Mouse (Mus musculus) liver, embryonic 14.5 days (tissue): ENCODE data around the gene Mrpl2. TPM values are rescaled to one million over a fixed set of nuclear protein-coding genes. Genes with fewer than 3 reads are reported as not detected.

Source experiments
- ATAC-seq: fragments of 200-750 bp; cut with Nextera tagmentation; 2 replicates; pipeline ENCODE4 v1.8.0; 2017; ENCODE audit warnings: moderate number of reproducible peaks, mild to moderate bottlenecking, moderate library complexity; ENCODE audit not compliant: insufficient read depth
- DNase-seq, 3 experiments: peaks; one replicate each; pipeline ENCODE4 v3.0.0-alpha.2; 2012 to 2013; ENCODE audit warnings: low read depth in 3 of 3, low spot score in 3 of 3
- H3K27ac ChIP-seq: fragments of 300-500 bp; sonication (generic); 2 replicates; pipeline ENCODE4 v1.5.1; 2014; ENCODE audit warnings: moderate library complexity, mild to moderate bottlenecking, control low read depth, inconsistent platforms
- H3K27me3 ChIP-seq: fragments of 300-500 bp; sonication (generic); 2 replicates; pipeline ENCODE4 v1.6.1; 2014; ENCODE audit warnings: mild to moderate bottlenecking, low read length, moderate library complexity; ENCODE audit not compliant: control insufficient read depth, insufficient read depth
- H3K36me3 ChIP-seq: fragments of 300-500 bp; sonication (generic); replicated peaks from 2 replicates; pipeline ENCODE4 v1.6.1; 2014; ENCODE audit warnings: low read depth; ENCODE audit not compliant: control insufficient read depth, insufficient read depth
- H3K4me1 ChIP-seq, 2 experiments: fragments of 200-500 bp in 1 of 2; fragments of 300-500 bp in 1 of 2; sonication (generic) in 1 of 2; replicated peaks; 2 replicates each; pipeline ENCODE4 v1.6.1; 2012 to 2014; ENCODE audit warnings: antibody characterized with exemption in 1 of 2, inconsistent platforms in 1 of 2, low read length in 1 of 2; ENCODE audit not compliant: control insufficient read depth in 2 of 2, insufficient read depth in 2 of 2
- H3K4me2 ChIP-seq: fragments of 300-500 bp; sonication (generic); 2 replicates; pipeline ENCODE4 v1.6.1; 2014; ENCODE audit warnings: low read depth, mild to moderate bottlenecking, control low read depth, moderate library complexity
- H3K4me3 ChIP-seq, 2 experiments: fragments of 200-500 bp in 1 of 2; fragments of 300-500 bp in 1 of 2; sonication (generic) in 1 of 2; 2 replicates each; pipeline ENCODE4 v1.5.1; 2012 to 2014; ENCODE audit warnings: low read depth in 2 of 2, low read length in 2 of 2, mild to moderate bottlenecking in 2 of 2, control low read depth in 1 of 2, inconsistent platforms in 1 of 2, moderate library complexity in 1 of 2; ENCODE audit not compliant: insufficient read depth in 1 of 2
- H3K9ac ChIP-seq: fragments of 300-500 bp; sonication (generic); replicated peaks from 2 replicates; pipeline ENCODE4 v1.6.1; 2014; ENCODE audit warnings: mild to moderate bottlenecking, control low read depth, moderate library complexity
- H3K9me3 ChIP-seq: fragments of 300-500 bp; sonication (generic); 2 replicates; pipeline ENCODE4 v1.6.1; 2016; ENCODE audit warnings: low read length, mixed read lengths; ENCODE audit not compliant: control insufficient read depth
- CTCF ChIP-seq: IDR thresholded peaks from 2 replicates; pipeline ENCODE4 v1.5.1; 2016; ENCODE audit warnings: antibody characterized with exemption, low read depth, control low read depth
- EP300 ChIP-seq: IDR thresholded peaks from 2 replicates; pipeline ENCODE4 v1.6.1; 2016; ENCODE audit warnings: antibody characterized with exemption, low read depth
- WGBS: fragments of 180-500 bp; shearing (Covaris S2); extraction: QIAGEN DNeasy Blood & Tissue Kit; methylation state at CpG from one replicate; pipeline ENCODE4 v1.1.7; 2014; ENCODE audit not compliant: insufficient replicate concordance; 5-methylcytosine and 5-hydroxymethylcytosine counted together
- polyA plus RNA-seq, 2 experiments: library from polyadenylated mRNA; depleted of rRNA in 1 of 2; stranded (reverse) in 1 of 2; unstranded in 1 of 2; fragments of >200 nt; fragmentation: Nextera tagmentation in 1 of 2; extraction: Ambion mirVana in 1 of 2; gene quantifications; 2 replicates each; pipeline versions ENCODE4 v1.2.1 to v1.2.3; 2012 to 2014

Mrpl2 gene
- polyA plus RNA-seq, 2 experiments: 36.1 to 84.6 TPM

DNA sequence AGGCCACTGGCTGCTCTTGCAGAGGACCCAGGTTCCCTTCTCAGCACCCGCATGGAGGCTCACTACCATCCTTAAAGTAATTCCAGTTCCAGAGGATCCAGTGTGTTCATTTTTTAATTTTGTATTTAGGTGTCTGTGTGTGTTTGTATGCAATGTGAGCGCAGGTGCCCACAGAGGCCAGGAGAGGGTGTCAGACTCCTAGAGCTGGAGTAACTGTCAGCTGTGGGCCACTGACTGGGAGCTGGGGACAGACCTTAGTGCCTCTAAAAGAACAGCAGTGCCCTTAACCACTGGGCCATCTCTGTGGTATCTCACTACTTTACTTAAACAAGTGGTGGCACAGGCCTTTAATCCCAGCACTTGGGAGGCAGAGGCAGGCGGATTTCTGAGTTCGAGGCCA lies 42.8 kb upstream of the Mrpl2 start:
- no peak overlapping the region for H3K4me3 ChIP-seq
- no peak for DNase-seq
- WGBS: 79% methylated on average over 4 of the region's 4 CpGs

DNA sequence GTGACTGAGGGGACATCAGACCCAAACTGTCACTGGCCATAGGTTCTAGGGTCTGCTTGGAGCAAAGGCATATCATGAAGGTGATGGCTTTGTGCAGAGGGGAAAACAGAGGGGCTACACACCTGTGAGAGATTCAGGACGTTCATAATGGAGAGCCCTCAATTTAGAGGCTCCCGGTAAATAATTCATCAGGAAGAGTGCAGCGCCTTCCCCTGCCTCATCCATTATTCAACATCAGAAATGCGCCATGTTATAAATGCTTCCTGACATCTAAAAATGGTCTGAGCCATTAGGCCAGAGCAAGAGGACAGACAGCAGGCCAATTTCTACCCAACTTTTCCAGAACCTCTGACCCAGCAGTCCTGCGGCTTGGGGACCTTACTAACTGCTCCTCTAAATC lies 40.9 kb upstream of the Mrpl2 start:
- Histone ChIP-seq H3K4me3 (no peak overlapping the region), H3K4me1 (peaks cover 0 to 1% of the 10 kb centered on the region in 2 experiments; a peak in 1 of 4 replicates), H3K9ac (no peak overlapping the region), H3K27me3 (no peaks in the 10 kb centered on the region), H3K36me3 (no peaks in the 10 kb centered on the region), H3K4me2 (no peak overlapping the region), H3K9me3 (no peaks in the 10 kb centered on the region), H3K27ac (no peak overlapping the region)
- no peak for TF ChIP-seq CTCF
- no peak for TF ChIP-seq EP300
- 71% methylated on average over 5 of the region's 5 CpGs for WGBS
- ATAC-seq: no peak
- DNase-seq: no peak

More for the DNA sequence above, 42.8 kb upstream of the Mrpl2 start:
- no peaks in the 10 kb centered on the region for H3K9me3 ChIP-seq
- ATAC-seq: no peak
- no peak overlapping the region for H3K4me2 ChIP-seq
- H3K27ac ChIP-seq: no peak overlapping the region
- H3K36me3 ChIP-seq: no peaks in the 10 kb centered on the region
- H3K9ac ChIP-seq: no peak overlapping the region
- no peaks in the 10 kb centered on the region for H3K4me1 ChIP-seq
- H3K27me3 ChIP-seq: no peaks in the 10 kb centered on the region
- TF ChIP-seq CTCF (0 out of 2 replicates have a peak, but pooled peaks have one; percentile 21), EP300 (no peak)

GRCm38 (mm10) chr17:46605987-46606386 lies 40.0 kb upstream of the Mrpl2 start:
- ATAC-seq (no peak), DNase-seq (no peak)
- Histone ChIP-seq H3K27me3 (no peaks in the 10 kb centered on the region), H3K27ac (no peak overlapping the region), H3K36me3 (no peaks in the 10 kb centered on the region), H3K4me1 (peaks cover 0 to 1% of the 10 kb centered on the region in 2 experiments; a peak in 1 of 4 replicates), H3K4me3 (no peak overlapping the region), H3K9me3 (no peaks in the 10 kb centered on the region), H3K4me2 (no peak overlapping the region), H3K9ac (no peak overlapping the region)
- WGBS: 76% methylated on average over 12 of the region's 12 CpGs
- TF ChIP-seq CTCF (no peak), EP300 (no peak)

DNA sequence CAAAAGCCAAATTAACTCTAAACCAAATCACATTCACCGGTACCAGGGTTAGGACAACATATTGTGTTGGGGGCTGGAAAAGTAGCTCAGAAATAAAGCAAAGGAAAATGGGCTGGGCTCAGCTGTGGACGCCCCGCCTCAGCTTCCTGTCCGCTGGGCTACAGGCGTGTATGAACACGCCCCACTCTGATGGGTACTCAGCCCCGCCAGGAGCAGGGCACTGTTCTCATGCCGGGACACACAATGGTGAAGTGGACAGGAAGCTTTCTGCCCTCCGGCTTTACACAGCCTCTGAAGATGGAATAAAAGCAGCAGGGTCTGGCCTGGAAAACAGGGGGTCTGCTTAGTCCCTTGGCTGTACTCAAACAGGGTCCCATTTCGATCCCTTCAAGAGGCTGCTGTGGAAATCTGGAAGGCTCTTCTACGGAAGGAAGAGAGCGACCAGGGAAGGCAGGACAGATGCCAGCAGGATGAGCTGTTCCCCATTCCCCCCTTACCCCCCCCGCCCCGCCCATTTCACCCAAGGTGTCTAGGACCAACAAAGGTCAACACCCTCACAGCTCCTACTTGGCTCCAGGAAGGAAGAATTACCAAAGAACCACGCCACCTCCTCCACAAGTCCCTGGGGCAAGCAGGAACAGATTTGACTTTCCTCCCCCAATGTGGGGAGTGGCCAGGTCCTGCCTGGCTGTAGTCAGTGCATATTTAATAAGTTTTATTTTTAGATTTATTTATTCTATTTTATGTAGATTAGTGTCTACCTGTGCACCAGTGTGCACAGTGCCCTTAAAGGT lies 36.1 kb upstream of the Mrpl2 start:
- ATAC-seq (no peak), DNase-seq (no peak)
- Histone ChIP-seq H3K27ac (no peak overlapping the region), H3K9ac (no peak overlapping the region), H3K4me3 (no peak overlapping the region), H3K36me3 (no peaks in the 10 kb centered on the region), H3K4me2 (no peak overlapping the region; the same call in 1 of the 2 replicates), H3K9me3 (no peaks in the 10 kb centered on the region), H3K27me3 (no peaks in the 10 kb centered on the region), H3K4me1 (peaks cover 0 to 1% of the 10 kb centered on the region in 2 experiments; a peak in 1 of 4 replicates)
- no peak for TF ChIP-seq EP300
- TF ChIP-seq CTCF: no peak
- 23% methylated on average over 15 of the region's 15 CpGs for WGBS

GRCm38 (mm10) chr17:46611316-46611715 lies 34.7 kb upstream of the Mrpl2 start:
- Histone ChIP-seq H3K27me3 (no peaks in the 10 kb centered on the region), H3K4me2 (no peak overlapping the region), H3K9me3 (no peaks in the 10 kb centered on the region), H3K9ac (no peak overlapping the region), H3K4me3 (no peak overlapping the region), H3K4me1 (peaks cover 0 to 1% of the 10 kb centered on the region in 2 experiments; a peak in 1 of 4 replicates), H3K27ac (no peak overlapping the region), H3K36me3 (no peaks in the 10 kb centered on the region)
- ATAC-seq (no peak), DNase-seq (no peak)
- TF ChIP-seq EP300 (no peak), CTCF (no peak)
- 74% methylated on average over 6 of the region's 6 CpGs for WGBS
